Mouse (Mus musculus): ENCODE results near the gene Urah. TPM values are rescaled to one million over a fixed set of nuclear protein-coding genes. Genes with fewer than 3 reads are reported as not detected.

The Urah gene
- total and polyA plus RNA-seq, 3 experiments: not detected

- TF ChIP-seq USF1 (IDR thresholded peaks at IDR 0.05; ENCODE audit: low read depth, low read length) (no peak), NRF1 (IDR thresholded peaks at IDR 0.05; ENCODE audit: low read depth, low read length) (no peak), UBTF (IDR thresholded peaks at IDR 0.05; ENCODE audit: low read depth, low read length) (no peak), JUN (IDR thresholded peaks at IDR 0.05; ENCODE audit: insufficient read depth, low read depth, low read length) (no peak)
- Histone ChIP-seq H3K27ac (ENCODE audit: insufficient read depth, low read depth) (no peak overlapping the region), H3K27me3 (replicated peaks) (no peaks in the 10 kb centered on the region), H3K79me2 (replicated peaks; ENCODE audit: control insufficient read depth, extremely low read depth, insufficient read depth, poor library complexity, severe bottlenecking) (peaks cover 35% of the 10 kb centered on the region), H3K9me3 (replicated peaks; ENCODE audit: low read length) (no peaks in the 10 kb centered on the region), H3K36me3 (replicated peaks in 1 of 2; ENCODE audit: control insufficient read depth in 1 of 2, insufficient read depth in 1 of 2, low read length in 1 of 2) (peaks cover 55 to 70% of the 10 kb centered on the region in 2 experiments), H3K4me3 (replicated peaks in 1 of 3; ENCODE audit: low read depth in 2 of 3, low read length in 2 of 3, poor library complexity in 1 of 3) (peak overlapping the region; percentile 84 to 98 (median 92)), H3K4me1 (ENCODE audit: control insufficient read depth in 1 of 2, insufficient read depth in 2 of 2) (peaks cover 22 to 35% of the 10 kb centered on the region in 2 experiments), H3K9ac (ENCODE audit: insufficient read depth, low read depth) (peak overlapping the region; percentile 97; the same call in 1 of the 2 replicates), H3K4me2 (ENCODE audit: insufficient read depth, low read depth, poor library complexity, severe bottlenecking) (peak overlapping the region; percentile 79)
- dilution Hi-C loops (cut with MboI; ENCODE audit: extremely low pct_ligation_motif_present, extremely low pct_unique_long_range_greater_than_20kb, low sequenced_read_pairs): no loop called here
- in situ Hi-C loops (cut with MboI; ENCODE audit: low pct_ligation_motif_present, low pct_unique_long_range_greater_than_20kb, low sequenced_read_pairs): no loop called here
- DNase-seq (ENCODE audit: extremely low read depth): no peak
Observed at GRCm38 (mm10) chr7:140858746-140859145, 23.9 kb downstream of the Urah start.

- H3K9me3 ChIP-seq (replicated peaks; ENCODE audit: low read length): no peaks in the 10 kb centered on the region
- no peak for DNase-seq (ENCODE audit: extremely low read depth)
Observed at GRCm38 (mm10) chr7:140859997-140860396, 25.2 kb downstream of the Urah start.

GRCm38 (mm10) chr7:140860728-140861127 is 25.9 kb downstream of the Urah start:
- in situ Hi-C loops (cut with MboI; ENCODE audit: low pct_ligation_motif_present, low pct_unique_long_range_greater_than_20kb, low sequenced_read_pairs) (no loop called here), dilution Hi-C loops (cut with MboI; ENCODE audit: extremely low pct_ligation_motif_present, extremely low pct_unique_long_range_greater_than_20kb, low sequenced_read_pairs) (no loop called here)
- TF ChIP-seq ETS1 (conservative IDR thresholded peaks at IDR 0.05; ENCODE audit: low read depth, low read length) (no peak), MYC (IDR thresholded peaks at IDR 0.05; ENCODE audit: low read depth, low read length) (no peak), HCFC1 (IDR thresholded peaks at IDR 0.05; ENCODE audit: low read depth, low read length) (no peak), JUND (conservative IDR thresholded peaks at IDR 0.05; ENCODE audit: low read depth, low read length) (no peak), NELFE (IDR thresholded peaks at IDR 0.05; ENCODE audit: low read depth, low read length) (no peak), E2F4 (IDR thresholded peaks at IDR 0.05; ENCODE audit: insufficient replicate concordance, low read depth, low read length) (no peak)
- Histone ChIP-seq H3K27me3 (replicated peaks) (no peaks in the 10 kb centered on the region), H3K9me3 (replicated peaks; ENCODE audit: low read length) (no peaks in the 10 kb centered on the region), H3K4me3 (replicated peaks in 1 of 3; ENCODE audit: low read depth in 2 of 3, low read length in 2 of 3, poor library complexity in 1 of 3) (no peak overlapping the region), H3K9ac (ENCODE audit: insufficient read depth, low read depth) (no peak overlapping the region), H3K27ac (ENCODE audit: insufficient read depth, low read depth) (no peak overlapping the region), H3K4me1 (ENCODE audit: control insufficient read depth in 1 of 2, insufficient read depth in 2 of 2) (peaks cover 17 to 24% of the 10 kb centered on the region in 2 experiments), H3K36me3 (replicated peaks in 1 of 2; ENCODE audit: control insufficient read depth in 1 of 2, insufficient read depth in 1 of 2, low read length in 1 of 2) (peaks cover 65 to 75% of the 10 kb centered on the region in 2 experiments), H3K79me2 (replicated peaks; ENCODE audit: control insufficient read depth, extremely low read depth, insufficient read depth, poor library complexity, severe bottlenecking) (peaks cover 25% of the 10 kb centered on the region), H3K4me2 (ENCODE audit: insufficient read depth, low read depth, poor library complexity, severe bottlenecking) (no peak overlapping the region)
- no peak for DNase-seq (ENCODE audit: extremely low read depth)

More at GRCm38 (mm10) chr7:140859997-140860396, 25.2 kb downstream of the Urah start:
- dilution Hi-C loops (cut with MboI; ENCODE audit: extremely low pct_ligation_motif_present, extremely low pct_unique_long_range_greater_than_20kb, low sequenced_read_pairs): no loop called here
- Histone ChIP-seq H3K4me2 (ENCODE audit: insufficient read depth, low read depth, poor library complexity, severe bottlenecking) (0 out of 2 replicates have a peak overlapping the region, but pooled peaks have one; percentile 4), H3K4me3 (replicated peaks in 1 of 3; ENCODE audit: low read depth in 2 of 3, low read length in 2 of 3, poor library complexity in 1 of 3) (no peak overlapping the region), H3K4me1 (ENCODE audit: control insufficient read depth in 1 of 2, insufficient read depth in 2 of 2) (peaks cover 20 to 29% of the 10 kb centered on the region in 2 experiments), H3K27me3 (replicated peaks) (no peaks in the 10 kb centered on the region), H3K79me2 (replicated peaks; ENCODE audit: control insufficient read depth, extremely low read depth, insufficient read depth, poor library complexity, severe bottlenecking) (peaks cover 32% of the 10 kb centered on the region), H3K36me3 (replicated peaks in 1 of 2; ENCODE audit: control insufficient read depth in 1 of 2, insufficient read depth in 1 of 2, low read length in 1 of 2) (peaks cover 58 to 70% of the 10 kb centered on the region in 2 experiments), H3K27ac (ENCODE audit: insufficient read depth, low read depth) (no peak overlapping the region), H3K9ac (ENCODE audit: insufficient read depth, low read depth) (no peak overlapping the region)
- TF ChIP-seq POLR2AphosphoS2 (IDR thresholded peaks at IDR 0.05; ENCODE audit: low read depth, low read length) (no peak), PAX5 (IDR thresholded peaks at IDR 0.05; ENCODE audit: low read length) (no peak), RCOR1 (conservative IDR thresholded peaks at IDR 0.05; ENCODE audit: low read depth, low read length) (no peak), POLR2A (IDR thresholded peaks at IDR 0.05; ENCODE audit: low read depth, low read length) (no peak), ZC3H11A (IDR thresholded peaks at IDR 0.05; ENCODE audit: low read depth, low read length) (no peak), TBP (conservative IDR thresholded peaks at IDR 0.05; ENCODE audit: low read depth, low read length) (no peak), BHLHE40 (IDR thresholded peaks at IDR 0.05; ENCODE audit: low read depth, low read length) (no peak), SMC3 (IDR thresholded peaks at IDR 0.05; ENCODE audit: low read depth, low read length) (no peak), MXI1 (IDR thresholded peaks at IDR 0.05; ENCODE audit: low read depth, low read length) (no peak), MAFK (IDR thresholded peaks at IDR 0.05; ENCODE audit: insufficient replicate concordance, low read length) (no peak)
- in situ Hi-C loops (cut with MboI; ENCODE audit: low pct_ligation_motif_present, low pct_unique_long_range_greater_than_20kb, low sequenced_read_pairs): no loop called here
